ENCODE assay signal across 17 mouse cellular contexts in genomic region chr17:4884761-4885160, GRCm38 (mm10).
DNase-seq lines count a peak whose midpoint lies in the region; ATAC-seq and TF ChIP-seq lines count a peak whose summit lies in the region.
"Had no signal": no experiment of that assay in that cellular context is flagged by ENCODE, and none has a peak within 500 bp of the region (broad histone marks: within the 10 kb centered on the region; RNA-seq: fewer than 3 reads in every experiment).

No protein-coding gene starts in this region.

- no peaks in the 10 kb centered on the region for H3K36me3 ChIP-seq in heart, embryonic 10.5 days
- H3K36me3 ChIP-seq in heart, embryonic 11.5 days (ENCODE audit: control insufficient read depth, insufficient read depth, low read length): no peaks in the 10 kb centered on the region
- H3K36me3 ChIP-seq in lung, embryonic 14.5 days (ENCODE audit: insufficient read depth): no peaks in the 10 kb centered on the region
- no peaks in the 10 kb centered on the region for H3K36me3 ChIP-seq in ES-E14 (ENCODE audit: control insufficient read depth, insufficient read depth, low read length, poor library complexity, severe bottlenecking)
- H3K36me3 ChIP-seq: forebrain, embryonic 12.5 days; limb, embryonic 10.5 days; neural tube, embryonic 15.5 days had no signal

- no peak overlapping the region for H3K27ac ChIP-seq in heart, embryonic 10.5 days
- H3K27ac ChIP-seq in heart, embryonic 11.5 days (ENCODE audit: low read depth, low read length): no peak overlapping the region
- no peak overlapping the region for H3K27ac ChIP-seq in lung, embryonic 14.5 days (ENCODE audit: low read depth)
- H3K27ac ChIP-seq in ES-E14 (ENCODE audit: insufficient read depth, low read depth, low read length, poor library complexity, severe bottlenecking): no peak overlapping the region
- H3K27ac ChIP-seq: forebrain, embryonic 12.5 days; limb, embryonic 10.5 days; neural tube, embryonic 15.5 days had no signal

- H3K4me2 ChIP-seq in heart, embryonic 11.5 days: no peak overlapping the region
- no peak overlapping the region for H3K4me2 ChIP-seq in lung, embryonic 14.5 days
- H3K4me2 ChIP-seq: forebrain, embryonic 12.5 days; neural tube, embryonic 15.5 days had no signal

- DNase-seq in heart, embryonic 10.5 days (ENCODE audit: low spot score): peak; percentile 61
- peak; percentile 14 for DNase-seq in lung, embryonic 14.5 days
- no peak for DNase-seq in lung, postnatal 10 days
- DNase-seq in ES-E14 (ENCODE audit: low read depth, low spot score): peak; percentile 38
- DNase-seq in naive thymus-derived CD4-positive, alpha-beta T cell, adult 2 months (ENCODE audit: low read depth): peak; percentile 22
- no peak for DNase-seq in ovary, postnatal 10 days (ENCODE audit: low spot score)
- DNase-seq in layer of hippocampus, adult 8-10 months (ENCODE audit: low spot score in 2 of 2): no peak
- DNase-seq: adrenal gland, adult 2 months; cerebellum, adult 18-20 months; gastrocnemius, postnatal 36 days; midbrain, embryonic 14.5 days; right cerebral cortex, postnatal 25 days; thymus, postnatal 25 days had no signal

- H3K9ac ChIP-seq in heart, embryonic 11.5 days (ENCODE audit: low read depth, low read length): no peak overlapping the region
- H3K9ac ChIP-seq in lung, embryonic 14.5 days: no peak overlapping the region
- H3K9ac ChIP-seq in ES-E14 (ENCODE audit: insufficient read depth, low read depth, low read length, poor library complexity, severe bottlenecking): no peak overlapping the region
- H3K9ac ChIP-seq: forebrain, embryonic 12.5 days; neural tube, embryonic 15.5 days had no signal

- H3K4me3 ChIP-seq in heart, embryonic 10.5 days: no peak overlapping the region
- H3K4me3 ChIP-seq in heart, embryonic 11.5 days (ENCODE audit: low read depth, low read length): no peak overlapping the region
- H3K4me3 ChIP-seq in lung, embryonic 14.5 days (ENCODE audit: low read depth, low read length): no peak overlapping the region
- no peak overlapping the region for H3K4me3 ChIP-seq in ES-E14 (ENCODE audit: insufficient read depth in 1 of 2, low read depth in 1 of 2, low read length in 2 of 2, poor library complexity in 1 of 2, severe bottlenecking in 1 of 2)
- H3K4me3 ChIP-seq: forebrain, embryonic 12.5 days; limb, embryonic 10.5 days; neural tube, embryonic 15.5 days had no signal

- no peaks in the 10 kb centered on the region for H3K9me3 ChIP-seq in heart, embryonic 10.5 days
- H3K9me3 ChIP-seq in heart, embryonic 11.5 days (replicated peaks; ENCODE audit: control insufficient read depth, low read length): no peaks in the 10 kb centered on the region
- H3K9me3 ChIP-seq in lung, embryonic 14.5 days (ENCODE audit: low read depth, low read length): no peaks in the 10 kb centered on the region
- H3K9me3 ChIP-seq in ES-E14 (ENCODE audit: control insufficient read depth, insufficient read depth, low read depth, low read length): no peaks in the 10 kb centered on the region
- H3K9me3 ChIP-seq: forebrain, embryonic 12.5 days; limb, embryonic 10.5 days; neural tube, embryonic 15.5 days had no signal

- no peaks in the 10 kb centered on the region for H3K4me1 ChIP-seq in heart, embryonic 10.5 days
- no peaks in the 10 kb centered on the region for H3K4me1 ChIP-seq in heart, embryonic 11.5 days (ENCODE audit: control insufficient read depth, insufficient read depth, low read length)
- no peaks in the 10 kb centered on the region for H3K4me1 ChIP-seq in lung, embryonic 14.5 days (ENCODE audit: insufficient read depth)
- H3K4me1 ChIP-seq in ES-E14 (ENCODE audit: control insufficient read depth in 2 of 2, insufficient read depth in 2 of 2, low read length in 2 of 2, poor library complexity in 1 of 2): no peaks in the 10 kb centered on the region
- H3K4me1 ChIP-seq: forebrain, embryonic 12.5 days; limb, embryonic 10.5 days; neural tube, embryonic 15.5 days had no signal

- no peak for ATAC-seq in heart, embryonic 11.5 days (replicated peaks; ENCODE audit: insufficient number of reproducible peaks, low FRiP score, low TSS enrichment)
- ATAC-seq in lung, embryonic 14.5 days (ENCODE audit: insufficient read depth): no peak

- 70% methylated on average over 3 of the region's 3 CpGs for WGBS in heart, embryonic 10.5 days
- WGBS in heart, embryonic 11.5 days (ENCODE audit: insufficient replicate concordance): 67% methylated on average over 3 of the region's 3 CpGs
- 74% methylated on average over 3 of the region's 3 CpGs for WGBS in lung, embryonic 14.5 days

- in situ Hi-C loops in ES-E14 (cut with MboI; ENCODE audit: low sequenced_read_pairs in 2 of 2, unreplicated experiment in 2 of 2): no loop called here

- H3K27me3 ChIP-seq in heart, embryonic 10.5 days (ENCODE audit: insufficient read depth, poor library complexity, severe bottlenecking): no peaks in the 10 kb centered on the region
- no peaks in the 10 kb centered on the region for H3K27me3 ChIP-seq in heart, embryonic 11.5 days (ENCODE audit: control insufficient read depth, insufficient read depth, low read length)
- no peaks in the 10 kb centered on the region for H3K27me3 ChIP-seq in lung, embryonic 14.5 days (ENCODE audit: insufficient read depth, low read length)
- H3K27me3 ChIP-seq: forebrain, embryonic 12.5 days; neural tube, embryonic 15.5 days had no signal

- peak; percentile 32; the same call in 1 of the 2 replicates for TF ChIP-seq CTCF in lung, embryonic 14.5 days (IDR thresholded peaks at IDR 0.05; ENCODE audit: low read depth)

TF ChIP-seq in ES-E14, 5 proteins besides CTCF, POLR2A, EP300 and RAD21:
- TF ChIP-seq ZNF384 (IDR thresholded peaks at IDR 0.05; ENCODE audit: low read depth, low read length) (no peak), MAFK (IDR thresholded peaks at IDR 0.05; ENCODE audit: insufficient read depth, low read depth, low read length) (no peak), ZC3H11A (IDR thresholded peaks at IDR 0.05; ENCODE audit: borderline replicate concordance, low read depth, low read length) (no peak), HCFC1 (IDR thresholded peaks at IDR 0.05; ENCODE audit: borderline replicate concordance, insufficient read depth, low read length) (no peak), CHD2 (IDR thresholded peaks at IDR 0.05; ENCODE audit: low read depth, low read length) (no peak)

Comparison
In these comparisons a context has a peak if more than half of its experiments do, and no peak if none do; other contexts are left out.
1. DNase-seq: peak in heart, embryonic 10.5 days (single experiment), lung, embryonic 14.5 days (single experiment), ES-E14 (single experiment) and naive thymus-derived CD4-positive, alpha-beta T cell, adult 2 months (single experiment); none in lung, postnatal 10 days (single experiment), ovary, postnatal 10 days (single experiment) and layer of hippocampus, adult 8-10 months (0 of 2).